Mouse (Mus musculus): ENCODE data around the gene Csmd2.

DNA sequence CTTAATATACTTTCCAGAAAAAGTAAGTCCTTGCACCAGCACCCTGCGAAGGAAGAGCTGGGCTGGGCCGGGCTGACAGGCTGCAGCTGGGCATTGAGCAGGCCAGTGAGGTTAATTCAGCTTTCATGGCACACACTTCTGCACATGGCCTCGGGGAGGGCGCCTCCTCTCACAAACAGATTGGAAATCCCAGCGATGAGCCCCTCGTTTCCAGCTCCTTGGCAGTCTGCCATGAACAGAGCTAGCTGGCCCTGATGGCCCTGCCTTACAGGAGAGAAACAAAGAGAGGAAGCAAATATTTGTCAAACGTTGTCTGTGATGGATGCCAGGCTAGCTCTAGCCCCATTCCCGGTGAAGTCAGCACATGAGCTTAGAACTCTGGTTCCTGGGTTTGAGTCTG is 463.3 kb downstream of the Csmd2 start:
- no peak for TF ChIP-seq CTCF (IDR thresholded peaks at IDR 0.05; ENCODE audit: low read depth)
- no peak for TF ChIP-seq EP300 (IDR thresholded peaks at IDR 0.05; ENCODE audit: low read depth)

All from liver, postnatal 0 days (tissue).